Mouse (Mus musculus) liver, embryonic 14.5 days (tissue): ENCODE measurements around the gene Ets1. TPM values are rescaled to one million over a fixed set of nuclear protein-coding genes. Genes with fewer than 3 reads are reported as not detected.

ENCODE experiments used
- ATAC-seq: fragments of 200-750 bp; cut with Nextera tagmentation; 2 replicates; pipeline ENCODE4 v1.8.0; 2017; ENCODE audit warnings: moderate number of reproducible peaks, mild to moderate bottlenecking, moderate library complexity; ENCODE audit not compliant: insufficient read depth
- DNase-seq, 3 experiments: peaks; one replicate each; pipeline ENCODE4 v3.0.0-alpha.2; 2012 to 2013; ENCODE audit warnings: low read depth in 3 of 3, low spot score in 3 of 3
- H3K27ac ChIP-seq: fragments of 300-500 bp; sonication (generic); 2 replicates; pipeline ENCODE4 v1.5.1; 2014; ENCODE audit warnings: moderate library complexity, mild to moderate bottlenecking, control low read depth, inconsistent platforms
- H3K27me3 ChIP-seq: fragments of 300-500 bp; sonication (generic); 2 replicates; pipeline ENCODE4 v1.6.1; 2014; ENCODE audit warnings: mild to moderate bottlenecking, low read length, moderate library complexity; ENCODE audit not compliant: control insufficient read depth, insufficient read depth
- H3K36me3 ChIP-seq: fragments of 300-500 bp; sonication (generic); replicated peaks from 2 replicates; pipeline ENCODE4 v1.6.1; 2014; ENCODE audit warnings: low read depth; ENCODE audit not compliant: control insufficient read depth, insufficient read depth
- H3K4me1 ChIP-seq, 2 experiments: fragments of 200-500 bp in 1 of 2; fragments of 300-500 bp in 1 of 2; sonication (generic) in 1 of 2; replicated peaks; 2 replicates each; pipeline ENCODE4 v1.6.1; 2012 to 2014; ENCODE audit warnings: antibody characterized with exemption in 1 of 2, inconsistent platforms in 1 of 2, low read length in 1 of 2; ENCODE audit not compliant: control insufficient read depth in 2 of 2, insufficient read depth in 2 of 2
- H3K4me2 ChIP-seq: fragments of 300-500 bp; sonication (generic); 2 replicates; pipeline ENCODE4 v1.6.1; 2014; ENCODE audit warnings: low read depth, mild to moderate bottlenecking, control low read depth, moderate library complexity
- H3K4me3 ChIP-seq, 2 experiments: fragments of 200-500 bp in 1 of 2; fragments of 300-500 bp in 1 of 2; sonication (generic) in 1 of 2; 2 replicates each; pipeline ENCODE4 v1.5.1; 2012 to 2014; ENCODE audit warnings: low read depth in 2 of 2, low read length in 2 of 2, mild to moderate bottlenecking in 2 of 2, control low read depth in 1 of 2, inconsistent platforms in 1 of 2, moderate library complexity in 1 of 2; ENCODE audit not compliant: insufficient read depth in 1 of 2
- H3K9ac ChIP-seq: fragments of 300-500 bp; sonication (generic); replicated peaks from 2 replicates; pipeline ENCODE4 v1.6.1; 2014; ENCODE audit warnings: mild to moderate bottlenecking, control low read depth, moderate library complexity
- H3K9me3 ChIP-seq: fragments of 300-500 bp; sonication (generic); 2 replicates; pipeline ENCODE4 v1.6.1; 2016; ENCODE audit warnings: low read length, mixed read lengths; ENCODE audit not compliant: control insufficient read depth
- CTCF ChIP-seq: IDR thresholded peaks from 2 replicates; pipeline ENCODE4 v1.5.1; 2016; ENCODE audit warnings: antibody characterized with exemption, low read depth, control low read depth
- EP300 ChIP-seq: IDR thresholded peaks from 2 replicates; pipeline ENCODE4 v1.6.1; 2016; ENCODE audit warnings: antibody characterized with exemption, low read depth
- WGBS: fragments of 180-500 bp; shearing (Covaris S2); extraction: QIAGEN DNeasy Blood & Tissue Kit; methylation state at CpG from one replicate; pipeline ENCODE4 v1.1.7; 2014; ENCODE audit not compliant: insufficient replicate concordance; 5-methylcytosine and 5-hydroxymethylcytosine counted together
- polyA plus RNA-seq, 2 experiments: library from polyadenylated mRNA; depleted of rRNA in 1 of 2; stranded (reverse) in 1 of 2; unstranded in 1 of 2; fragments of >200 nt; fragmentation: Nextera tagmentation in 1 of 2; extraction: Ambion mirVana in 1 of 2; gene quantifications; 2 replicates each; pipeline versions ENCODE4 v1.2.1 to v1.2.3; 2012 to 2014

Gene Ets1
- polyA plus RNA-seq, 2 experiments = 4.4 to 8.0 TPM

- DNase-seq (no peak), ATAC-seq (no peak)
- no peak overlapping the region for H3K9ac ChIP-seq
- no peaks in the 10 kb centered on the region for H3K27me3 ChIP-seq
- H3K4me1 ChIP-seq = no peaks in the 10 kb centered on the region; a peak in 1 of 4 replicates
- H3K4me2 ChIP-seq = no peak overlapping the region
- TF ChIP-seq CTCF (no peak), EP300 (no peak)
- H3K4me3 ChIP-seq = no peak overlapping the region
- WGBS = 58% methylated on average over 8 of the region's 8 CpGs
- no peak overlapping the region for H3K27ac ChIP-seq
- H3K9me3 ChIP-seq = no peaks in the 10 kb centered on the region
- no peaks in the 10 kb centered on the region for H3K36me3 ChIP-seq
Observed at GRCm38 (mm10) chr9:32743157-32743556, 107.1 kb downstream of the Ets1 start.

DNA sequence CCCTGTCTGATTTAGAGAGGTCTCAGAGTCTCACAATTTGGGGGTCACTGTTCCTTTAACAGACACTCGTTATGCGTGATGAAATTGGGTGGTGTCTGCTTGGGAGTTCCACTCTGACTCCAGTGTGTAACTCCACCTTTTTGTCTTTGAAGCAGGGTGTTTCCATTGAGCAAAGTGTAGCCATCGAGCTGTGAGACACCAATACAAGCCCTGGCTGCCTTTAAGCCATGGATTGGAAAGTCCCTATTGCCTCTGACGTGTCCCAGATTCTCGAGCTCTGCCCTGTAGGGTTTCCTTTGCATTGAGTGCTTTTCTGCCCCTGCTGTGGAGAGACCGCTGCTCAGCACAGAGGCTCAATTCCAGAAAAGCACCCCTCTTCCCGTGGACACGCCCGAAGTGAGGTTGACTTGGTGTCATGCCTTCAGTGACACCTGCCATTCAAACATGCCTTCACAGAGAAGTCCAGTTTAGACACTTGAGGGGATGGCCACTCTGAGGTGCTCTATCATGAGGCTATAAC, 107.7 kb downstream of the Ets1 start:
- Histone ChIP-seq H3K4me2 (no peak overlapping the region), H3K4me1 (no peaks in the 10 kb centered on the region; a peak in 1 of 4 replicates), H3K9ac (no peak overlapping the region), H3K36me3 (no peaks in the 10 kb centered on the region), H3K27ac (no peak overlapping the region), H3K9me3 (no peaks in the 10 kb centered on the region), H3K27me3 (no peaks in the 10 kb centered on the region), H3K4me3 (no peak overlapping the region)
- DNase-seq (no peak), ATAC-seq (no peak)
- 62% methylated on average over 9 of the region's 9 CpGs for WGBS
- TF ChIP-seq CTCF (no peak), EP300 (no peak)

DNA sequence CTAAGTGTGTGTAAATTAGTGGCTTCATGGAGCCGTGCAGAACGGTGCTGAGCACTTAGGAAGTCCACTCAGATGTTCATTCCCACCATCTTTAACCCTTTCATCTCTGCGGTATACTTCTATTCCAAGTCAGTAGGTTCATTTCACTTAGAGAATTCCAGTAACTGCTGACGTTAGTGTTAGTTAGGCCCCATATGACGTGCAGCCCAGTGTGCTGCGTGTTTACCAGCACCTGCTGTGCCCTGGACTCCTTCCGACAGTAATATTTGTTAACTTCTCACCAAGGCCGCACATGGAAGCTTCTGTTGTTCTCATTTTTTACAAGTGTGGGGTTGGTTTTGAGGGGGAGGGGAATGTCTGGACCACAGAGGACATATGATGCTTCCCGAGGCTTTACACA, 108.3 kb downstream of the Ets1 start:
- TF ChIP-seq CTCF (no peak), EP300 (no peak)
- H3K27me3 ChIP-seq = no peaks in the 10 kb centered on the region
- 65% methylated on average over 9 of the region's 9 CpGs for WGBS
- H3K4me1 ChIP-seq = no peaks in the 10 kb centered on the region; a peak in 1 of 4 replicates
- no peak overlapping the region for H3K9ac ChIP-seq
- H3K4me2 ChIP-seq = no peak overlapping the region
- ATAC-seq = no peak
- DNase-seq = no peak
- H3K4me3 ChIP-seq = no peak overlapping the region
- H3K27ac ChIP-seq = no peak overlapping the region
- no peaks in the 10 kb centered on the region for H3K9me3 ChIP-seq
- no peaks in the 10 kb centered on the region for H3K36me3 ChIP-seq

- no peaks in the 10 kb centered on the region for H3K9me3 ChIP-seq
- TF ChIP-seq EP300 = no peak
- no peak for TF ChIP-seq CTCF
- H3K9ac ChIP-seq = no peak overlapping the region
- H3K27me3 ChIP-seq = no peaks in the 10 kb centered on the region
- H3K4me2 ChIP-seq = no peak overlapping the region
- no peak overlapping the region for H3K27ac ChIP-seq
- no peak for ATAC-seq
- WGBS = 65% methylated on average over 12 of the region's 12 CpGs
- DNase-seq = no peak
- no peak overlapping the region for H3K4me3 ChIP-seq
- no peaks in the 10 kb centered on the region; a peak in 1 of 4 replicates for H3K4me1 ChIP-seq
- no peaks in the 10 kb centered on the region for H3K36me3 ChIP-seq
Observed at GRCm38 (mm10) chr9:32745079-32745763, 109.2 kb downstream of the Ets1 start.

DNA sequence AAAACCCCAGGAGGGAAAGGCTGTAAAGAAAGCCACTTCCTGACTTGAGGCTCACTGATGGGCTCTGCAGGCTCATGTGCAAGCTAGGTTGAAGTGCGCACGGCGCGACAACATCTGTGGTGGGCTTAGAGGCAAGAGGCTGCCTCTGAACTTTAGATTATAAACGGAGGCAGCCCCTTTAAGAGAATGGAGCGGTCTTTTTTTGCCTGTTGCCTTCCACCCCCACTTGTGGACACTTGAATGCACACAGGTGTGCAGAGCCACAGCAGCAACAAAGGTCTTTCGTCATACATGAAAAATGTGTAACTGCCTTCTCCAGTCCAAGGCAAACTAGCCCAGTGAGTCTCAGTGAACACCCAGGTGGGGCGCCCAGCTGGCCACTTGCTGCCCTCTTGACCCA, 110.0 kb downstream of the Ets1 start:
- Histone ChIP-seq H3K4me2 (no peak overlapping the region), H3K27ac (no peak overlapping the region), H3K27me3 (no peaks in the 10 kb centered on the region), H3K9ac (no peak overlapping the region), H3K4me3 (no peak overlapping the region), H3K4me1 (no peaks in the 10 kb centered on the region; a peak in 1 of 4 replicates), H3K9me3 (no peaks in the 10 kb centered on the region), H3K36me3 (no peaks in the 10 kb centered on the region)
- 56% methylated on average over 8 of the region's 8 CpGs for WGBS
- TF ChIP-seq CTCF (no peak), EP300 (no peak)
- DNase-seq = no peak
- ATAC-seq = no peak
